Mouse (Mus musculus) CD4-positive, CD25-positive, alpha-beta regulatory T cell, adult 4 months (primary cell): Measurements from ENCODE around the gene Gm867. TPM values are rescaled to one million over a fixed set of nuclear protein-coding genes. Genes with fewer than 3 reads are reported as not detected.

Source experiments
- ATAC-seq: one replicate; pipeline ENCODE4 v1.8.0; 2017
- polyA plus RNA-seq, 2 experiments: library from polyadenylated mRNA; unstranded; fragments of 100-300 nt; shearing (Covaris generic); gene quantifications; one replicate each; pipeline ENCODE4 v1.2.1; 2017

The Gm867 gene
- polyA plus RNA-seq, 2 experiments from 2014 or later = 0.27 TPM; not detected in 1

- ATAC-seq = no peak
These were observed 44.3 kb downstream of the Gm867 start for GRCm38 (mm10) chr10:75896208-75896607.

GRCm38 (mm10) chr10:75895730-75896129 lies 44.7 kb downstream of the Gm867 start:
- ATAC-seq = no peak

GRCm38 (mm10) chr10:75894601-75895000 lies 45.9 kb downstream of the Gm867 start:
- ATAC-seq = no peak

GRCm38 (mm10) chr10:75893089-75893750 lies 47.3 kb downstream of the Gm867 start, which contains the start of gene Derl3:
Derl3 (plus strand) TSS chr10:75893413.
- peak; percentile 98 for ATAC-seq

- ATAC-seq = no peak
These were observed 50.9 kb downstream of the Gm867 start for GRCm38 (mm10) chr10:75889406-75890153.

Other genes with a start within 250 kb of the Gm867 start
- gene Cabin1, start 176.3 kb downstream of the Gm867 start, polyA plus RNA-seq = 10 to 100 TPM; 25.1 to 30.0 TPM
- 10 to 100 TPM; 73.3 to 80.4 TPM for gene Ddt, start 167.3 kb downstream of the Gm867 start, polyA plus RNA-seq
- gene Gm20441, start 159.7 kb downstream of the Gm867 start, polyA plus RNA-seq = not detected
- gene Gstt3, start 159.3 kb downstream of the Gm867 start, polyA plus RNA-seq = 10 to 100 TPM in 1 of 2 experiments, 1 to 10 TPM in 1; 6.4 to 16.8 TPM
- 1 to 10 TPM in 1 of 2 experiments, not detected in 1; 1.3 TPM for gene Gstt1, start 142.1 kb downstream of the Gm867 start, polyA plus RNA-seq
- gene Gstt4, start 118.1 kb downstream of the Gm867 start, polyA plus RNA-seq = not detected
- 10 to 100 TPM; 47.5 to 54.8 TPM for gene Gstt2, start 103.2 kb downstream of the Gm867 start, polyA plus RNA-seq
- 100 to 1,000 TPM; 486 to 555 TPM for gene Mif, start 80.4 kb downstream of the Gm867 start, polyA plus RNA-seq
- gene Derl3, start 47.3 kb downstream of the Gm867 start, polyA plus RNA-seq = 1 to 10 TPM; 1.0 to 2.8 TPM
- gene Smarcb1, start 19.1 kb downstream of the Gm867 start, polyA plus RNA-seq = 100 to 1,000 TPM in 1 of 2 experiments, 10 to 100 TPM in 1; 98.5 to 160 TPM
- 10 to 100 TPM; 15.3 to 18.3 TPM for gene Chchd10, start 7.5 kb downstream of the Gm867 start, polyA plus RNA-seq
- 10 to 100 TPM in 1 of 2 experiments, 1 to 10 TPM in 1; 6.1 to 11.8 TPM for gene Mmp11, start 4.2 kb downstream of the Gm867 start, polyA plus RNA-seq
- 1 to 10 TPM; 1.3 to 2.1 TPM for gene Vpreb3, start 2.4 kb upstream of the Gm867 start, polyA plus RNA-seq
- gene Gm5134, start 13.8 kb upstream of the Gm867 start, polyA plus RNA-seq = 1 to 10 TPM in 1 of 2 experiments, under 1 TPM in 1; 0.55 to 1.1 TPM
- 1 to 10 TPM; 9.6 to 9.7 TPM for gene Zfp280b, start 92.0 kb upstream of the Gm867 start, polyA plus RNA-seq
- under 1 TPM in 1 of 2 experiments, not detected in 1; 0.09 TPM for gene Slc5a4b, start 170.3 kb upstream of the Gm867 start, polyA plus RNA-seq
- gene Slc5a4a, start 206.8 kb upstream of the Gm867 start, polyA plus RNA-seq = not detected